Mouse (Mus musculus) lung, embryonic 16.5 days (tissue): ENCODE results near the gene Hmgb3. TPM values are rescaled to one million over a fixed set of nuclear protein-coding genes. Genes with fewer than 3 reads are reported as not detected.

ENCODE experiments used
- ATAC-seq: fragments of 200-750 bp; cut with Nextera tagmentation; 2 replicates; pipeline ENCODE4 v1.8.0; 2017; ENCODE audit warnings: low read depth, mild to moderate bottlenecking, moderate library complexity
- H3K27ac ChIP-seq: fragments of 300-500 bp; sonication (generic); 2 replicates; pipeline ENCODE4 v1.5.1; 2014; ENCODE audit warnings: mild to moderate bottlenecking, control low read depth, low read length
- H3K27me3 ChIP-seq: fragments of 300-500 bp; sonication (generic); 2 replicates; pipeline ENCODE4 v1.6.1; 2014; ENCODE audit warnings: low read depth, low read length, mixed read lengths; ENCODE audit not compliant: control insufficient read depth, insufficient read depth
- H3K36me3 ChIP-seq: fragments of 300-500 bp; sonication (generic); 2 replicates; pipeline ENCODE4 v1.6.1; 2014; ENCODE audit warnings: low read length; ENCODE audit not compliant: control insufficient read depth, insufficient read depth
- H3K4me1 ChIP-seq: fragments of 300-500 bp; sonication (generic); replicated peaks from 2 replicates; pipeline ENCODE4 v1.6.1; 2014; ENCODE audit warnings: low read length, mixed read lengths; ENCODE audit not compliant: control insufficient read depth, insufficient read depth
- H3K4me2 ChIP-seq: fragments of 300-500 bp; sonication (generic); 2 replicates; pipeline ENCODE4 v1.6.1; 2014; ENCODE audit warnings: low read depth, low read length, control low read depth
- H3K4me3 ChIP-seq: fragments of 300-500 bp; sonication (generic); 2 replicates; pipeline ENCODE4 v1.5.1; 2014; ENCODE audit warnings: mild to moderate bottlenecking, low read length, control low read depth
- H3K9ac ChIP-seq: fragments of 300-500 bp; sonication (generic); 2 replicates; pipeline ENCODE4 v1.6.1; 2014; ENCODE audit warnings: low read length, control low read depth
- H3K9me3 ChIP-seq: fragments of 300-500 bp; sonication (generic); 2 replicates; pipeline ENCODE4 v1.6.1; 2016; ENCODE audit warnings: low read length; ENCODE audit not compliant: control insufficient read depth
- WGBS: fragments of 180-500 bp; shearing (Covaris S2); extraction: QIAGEN DNeasy Blood & Tissue Kit; methylation state at CpG from one replicate; pipeline ENCODE4 v1.1.7; 2014; 5-methylcytosine and 5-hydroxymethylcytosine counted together
- polyA plus RNA-seq: library from polyadenylated mRNA; unstranded; fragments of >200 nt; fragmentation: Nextera tagmentation; extraction: Ambion mirVana; gene quantifications from 2 replicates; pipeline ENCODE4 v1.2.1, GENCODE M21; 2015

Hmgb3 gene
- polyA plus RNA-seq, 1 experiment from 2014 or later: 238 TPM

GRCm38 (mm10) chrX:71532635-71533034 lies 23.1 kb upstream of the Hmgb3 start:
- no peak overlapping the region for H3K4me3 ChIP-seq
- no peaks in the 10 kb centered on the region for H3K27me3 ChIP-seq
- H3K27ac ChIP-seq: no peak overlapping the region
- no peak overlapping the region for H3K4me2 ChIP-seq
- H3K4me1 ChIP-seq: peaks cover 6% of the 10 kb centered on the region; the same call in 1 of the 2 replicates
- no peak overlapping the region for H3K9ac ChIP-seq
- H3K36me3 ChIP-seq: no peaks in the 10 kb centered on the region
- WGBS: 62% methylated on average over 3 of the region's 3 CpGs
- ATAC-seq: no peak
- no peaks in the 10 kb centered on the region for H3K9me3 ChIP-seq

DNA sequence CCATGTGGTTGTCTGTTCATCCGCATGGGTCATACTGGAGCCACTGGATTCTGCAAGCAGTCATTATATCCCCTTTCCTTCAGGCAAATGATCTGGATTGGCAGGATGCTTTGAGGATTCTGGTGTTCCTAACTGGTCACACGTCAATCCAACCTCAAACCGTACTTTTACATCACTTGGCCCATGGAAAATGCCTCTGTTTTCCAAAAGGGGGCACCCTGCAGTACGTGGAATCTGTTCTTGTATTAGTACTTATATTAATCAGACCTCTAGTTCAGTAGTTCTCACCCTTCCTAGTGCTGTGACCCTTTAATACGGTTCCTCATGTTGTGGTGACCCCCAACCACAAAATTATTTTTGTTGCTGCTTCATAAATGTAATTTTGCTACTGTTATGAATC lies 21.6 kb upstream of the Hmgb3 start:
- H3K36me3 ChIP-seq: no peaks in the 10 kb centered on the region
- no peak for ATAC-seq
- WGBS: 70% methylated on average over 5 of the region's 5 CpGs
- no peak overlapping the region for H3K4me3 ChIP-seq
- H3K27me3 ChIP-seq: no peaks in the 10 kb centered on the region
- no peak overlapping the region for H3K9ac ChIP-seq
- H3K9me3 ChIP-seq: no peaks in the 10 kb centered on the region
- no peaks in the 10 kb centered on the region for H3K4me1 ChIP-seq
- H3K27ac ChIP-seq: no peak overlapping the region
- no peak overlapping the region for H3K4me2 ChIP-seq

DNA sequence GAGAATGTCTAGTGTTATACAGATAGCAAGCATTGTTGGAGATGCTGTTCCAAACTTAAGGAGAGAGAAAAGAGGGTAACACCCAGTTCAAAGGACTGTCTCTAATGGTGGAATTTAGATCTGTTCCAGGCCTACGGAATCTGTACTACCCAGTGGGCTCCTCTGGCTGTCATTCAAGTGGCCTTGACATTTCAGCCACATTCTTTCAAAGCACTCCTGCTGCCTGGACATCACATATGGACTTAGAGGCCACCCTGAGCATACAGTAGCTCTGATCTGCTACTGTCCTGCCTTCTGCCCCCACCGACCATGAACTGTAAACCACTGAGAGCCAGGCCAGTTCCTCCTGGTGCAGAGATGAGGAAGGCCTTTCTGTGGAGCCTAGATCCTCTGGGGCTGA lies 17.9 kb upstream of the Hmgb3 start:
- Histone ChIP-seq H3K36me3 (no peaks in the 10 kb centered on the region), H3K4me2 (no peak overlapping the region), H3K27ac (no peak overlapping the region), H3K27me3 (no peaks in the 10 kb centered on the region), H3K9ac (no peak overlapping the region), H3K4me3 (no peak overlapping the region), H3K9me3 (no peaks in the 10 kb centered on the region), H3K4me1 (no peaks in the 10 kb centered on the region)
- no peak for ATAC-seq
- 60% methylated on average over 2 of the region's 2 CpGs for WGBS

- ATAC-seq: no peak
- Histone ChIP-seq H3K4me1 (no peaks in the 10 kb centered on the region), H3K27me3 (no peaks in the 10 kb centered on the region), H3K27ac (no peak overlapping the region), H3K36me3 (no peaks in the 10 kb centered on the region), H3K4me2 (no peak overlapping the region), H3K9me3 (no peaks in the 10 kb centered on the region), H3K9ac (no peak overlapping the region), H3K4me3 (no peak overlapping the region)
- 73% methylated on average over 7 of the region's 7 CpGs for WGBS
Observed at GRCm38 (mm10) chrX:71540821-71541510, 14.8 kb upstream of the Hmgb3 start.

GRCm38 (mm10) chrX:71544731-71545130 lies 11.0 kb upstream of the Hmgb3 start:
- Histone ChIP-seq H3K9ac (no peak overlapping the region), H3K27me3 (no peaks in the 10 kb centered on the region), H3K4me3 (no peak overlapping the region), H3K36me3 (no peaks in the 10 kb centered on the region), H3K4me2 (no peak overlapping the region), H3K27ac (no peak overlapping the region), H3K4me1 (no peaks in the 10 kb centered on the region), H3K9me3 (no peaks in the 10 kb centered on the region)
- 52% methylated on average over 5 of the region's 5 CpGs for WGBS
- no peak for ATAC-seq

GRCm38 (mm10) chrX:71545163-71545562 lies 10.6 kb upstream of the Hmgb3 start:
- no peaks in the 10 kb centered on the region for H3K9me3 ChIP-seq
- no peaks in the 10 kb centered on the region for H3K4me1 ChIP-seq
- H3K27me3 ChIP-seq: no peaks in the 10 kb centered on the region
- H3K9ac ChIP-seq: no peak overlapping the region
- 63% methylated on average over 2 of the region's 2 CpGs for WGBS
- no peak for ATAC-seq
- H3K27ac ChIP-seq: no peak overlapping the region
- H3K36me3 ChIP-seq: no peaks in the 10 kb centered on the region
- H3K4me3 ChIP-seq: no peak overlapping the region
- H3K4me2 ChIP-seq: no peak overlapping the region

- Histone ChIP-seq H3K4me1 (no peaks in the 10 kb centered on the region), H3K4me3 (peak overlapping the region; percentile 72), H3K9me3 (no peaks in the 10 kb centered on the region; the same call in 1 of the 2 replicates), H3K9ac (peak overlapping the region; percentile 84), H3K27ac (peak overlapping the region; percentile 95), H3K4me2 (peak overlapping the region; percentile 52), H3K27me3 (no peaks in the 10 kb centered on the region), H3K36me3 (peaks cover 4% of the 10 kb centered on the region; the same call in 1 of the 2 replicates)
- ATAC-seq: peak; percentile 51
- 10% methylated on average over 15 of the region's 112 CpGs for WGBS
Observed at GRCm38 (mm10) chrX:71556115-71556941, 610 bp downstream of the Hmgb3 start.

GRCm38 (mm10) chrX:71556965-71557491 lies 1.3 kb downstream of the Hmgb3 start:
- no peak for ATAC-seq
- H3K27ac ChIP-seq: peak overlapping the region; percentile 95
- no peaks in the 10 kb centered on the region for H3K4me1 ChIP-seq
- WGBS: 11% methylated on average over 21 of the region's 37 CpGs
- H3K4me2 ChIP-seq: peak overlapping the region; percentile 50
- no peaks in the 10 kb centered on the region; the same call in 1 of the 2 replicates for H3K9me3 ChIP-seq
- peak overlapping the region; percentile 72 for H3K4me3 ChIP-seq
- H3K9ac ChIP-seq: peak overlapping the region; percentile 84
- no peaks in the 10 kb centered on the region for H3K27me3 ChIP-seq
- H3K36me3 ChIP-seq: peaks cover 5% of the 10 kb centered on the region; the same call in 1 of the 2 replicates

GRCm38 (mm10) chrX:71559336-71559735 lies 3.6 kb downstream of the Hmgb3 start:
- H3K4me1 ChIP-seq: no peaks in the 10 kb centered on the region
- no peak overlapping the region for H3K9ac ChIP-seq
- WGBS: 88% methylated on average over 1 of the region's 2 CpGs
- no peak overlapping the region for H3K27ac ChIP-seq
- no peaks in the 10 kb centered on the region for H3K27me3 ChIP-seq
- H3K4me2 ChIP-seq: no peak overlapping the region
- H3K9me3 ChIP-seq: no peaks in the 10 kb centered on the region; the same call in 1 of the 2 replicates
- ATAC-seq: no peak
- H3K4me3 ChIP-seq: no peak overlapping the region
- peaks cover 5% of the 10 kb centered on the region; the same call in 1 of the 2 replicates for H3K36me3 ChIP-seq
